Mouse (Mus musculus): ENCODE measurements around the gene Gm11554. TPM values are rescaled to one million over a fixed set of nuclear protein-coding genes. Genes with fewer than 3 reads are reported as not detected.
"Not testable (repeated sequence)": the region's sequence is repeated elsewhere in the genome, so short reads cannot be mapped to it uniquely, and the experiment has no call there.

Gm11554 gene
- not detected for total RNA-seq (2021)
- long read RNA-seq, experiment 1 = 0 reads
- long read RNA-seq, experiment 2 = 0 reads

DNA sequence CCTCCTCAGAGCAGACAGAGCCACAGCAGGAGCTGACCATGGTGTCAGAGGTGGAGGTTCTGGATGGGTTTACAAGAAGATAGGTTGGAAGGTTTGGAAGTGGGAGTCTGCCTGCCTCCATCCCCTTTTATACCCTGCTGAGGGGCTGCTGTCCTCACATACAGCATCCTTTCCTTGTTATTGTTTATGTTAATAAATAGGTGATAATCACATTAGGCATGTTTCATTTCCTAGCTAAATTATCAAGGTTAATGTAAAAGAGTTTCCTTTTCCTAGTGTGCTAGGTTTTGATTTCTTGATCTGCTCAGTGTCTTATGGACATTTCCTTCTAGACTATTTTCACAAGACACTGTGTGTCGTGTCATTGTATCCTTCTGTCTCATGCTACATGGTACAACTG is at the start of gene Gm11554:
Gm11554 (minus strand) TSS at position 101 of the 400 bp plus-strand sequence.
- not testable (repeated sequence) for DNase-seq

DNA sequence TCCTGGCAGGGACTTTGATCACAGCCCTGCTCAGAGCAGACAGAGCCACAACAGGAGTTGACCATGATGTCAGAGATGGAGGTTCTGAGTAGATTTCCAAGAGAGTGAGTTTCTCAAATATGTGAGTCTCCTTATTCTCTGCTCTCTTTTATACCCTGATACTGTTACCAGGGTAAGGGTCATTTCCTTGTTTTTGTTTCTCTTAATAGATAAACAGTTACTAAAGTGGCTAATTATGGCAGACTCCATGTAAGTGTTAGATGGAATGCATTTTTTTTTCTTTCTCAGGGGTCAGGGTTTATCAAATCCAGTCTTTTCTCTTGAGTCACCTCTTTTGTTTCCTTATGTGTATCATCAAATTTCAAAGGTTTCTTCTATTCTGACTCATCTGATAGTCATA is 47.3 kb upstream of the Gm11554 start, which contains the start of gene Krtap4-16:
Krtap4-16 (minus strand) TSS at position 101 of the 400 bp plus-strand sequence.
- DNase-seq = no peak

DNA sequence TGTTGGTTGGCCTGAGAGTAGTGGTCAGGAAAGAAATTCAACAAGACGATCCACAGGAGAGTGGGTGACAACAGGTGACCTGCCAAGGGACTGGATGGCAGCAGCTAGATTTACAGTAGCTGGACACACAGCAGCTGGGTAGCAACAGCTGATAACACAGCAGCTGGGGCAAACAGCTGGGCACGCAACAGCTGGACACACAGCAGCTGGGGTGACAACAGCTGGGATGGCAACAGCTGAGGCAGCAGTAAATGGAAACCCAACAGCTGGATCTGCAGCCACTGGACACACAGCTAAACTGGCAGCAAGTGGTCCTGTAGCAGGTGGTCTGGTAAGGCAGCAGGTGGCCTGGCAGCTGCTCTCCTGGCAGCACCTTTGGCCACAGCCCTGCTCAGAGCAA is 42.5 kb upstream of the Gm11554 start:
- no peak for DNase-seq

DNA sequence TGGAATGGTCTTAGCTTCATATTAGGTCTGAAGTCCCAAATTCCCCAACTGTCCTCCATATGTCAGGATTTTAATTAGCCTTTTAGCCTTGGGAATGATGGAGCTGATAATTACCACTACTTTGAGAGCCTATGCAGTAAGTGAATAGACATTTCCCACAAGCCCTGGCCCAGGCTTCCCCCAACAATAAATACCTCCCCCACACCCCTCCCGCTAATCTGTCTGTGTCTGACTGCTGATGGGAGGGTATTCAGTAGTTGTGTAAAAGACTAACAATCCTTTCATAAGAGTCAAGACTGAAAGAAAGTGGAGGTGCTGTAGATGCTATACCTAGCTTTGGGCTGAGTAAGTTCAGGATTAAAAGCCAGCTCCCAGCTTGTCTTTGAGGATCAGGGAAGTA is 37.9 kb upstream of the Gm11554 start:
- no peak for DNase-seq

DNA sequence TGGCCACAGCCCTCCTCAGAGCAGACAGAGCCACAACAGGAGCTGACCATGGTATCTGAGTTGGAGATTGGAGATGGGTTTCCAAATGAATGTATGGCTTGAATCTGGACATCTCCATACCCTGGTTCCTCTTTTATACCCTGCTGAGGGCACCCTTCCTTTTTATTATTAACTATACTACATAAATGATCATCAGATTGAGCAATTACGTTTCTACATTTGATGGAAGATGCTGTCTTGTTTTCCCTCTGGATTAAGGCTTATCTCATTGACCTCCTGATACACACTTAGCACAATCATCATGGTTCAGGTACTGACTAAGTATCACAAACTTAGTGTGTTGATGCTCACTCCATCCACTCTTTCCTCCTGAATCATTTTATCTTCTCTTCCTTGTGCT is 33.7 kb upstream of the Gm11554 start, which contains the start of gene 2300003K06Rik:
2300003K06Rik (minus strand) TSS at position 101 of the 400 bp plus-strand sequence.
- DNase-seq = no peak

DNA sequence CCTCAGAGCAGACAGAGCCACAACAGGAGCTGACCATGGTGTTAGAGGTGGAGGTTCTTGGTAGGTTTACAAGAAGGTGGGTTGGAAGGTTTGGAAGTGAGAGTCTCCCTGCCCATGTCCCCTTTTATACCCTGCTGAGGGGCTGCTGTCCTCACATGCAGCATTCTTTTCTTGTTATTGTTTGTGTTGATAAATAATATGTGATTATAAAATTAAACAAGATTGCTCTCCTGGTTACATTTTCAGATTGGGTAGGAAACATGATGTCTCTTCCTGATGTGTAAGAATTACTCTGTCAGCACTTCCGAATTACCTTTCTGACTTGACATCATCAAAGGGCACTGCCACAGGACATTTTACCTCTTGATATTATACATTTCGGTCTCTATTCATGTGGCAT is 11.3 kb upstream of the Gm11554 start, which contains the start of gene Gm11564:
Gm11564 (minus strand) TSS at position 101 of the 400 bp plus-strand sequence.
- not testable (repeated sequence) for DNase-seq

DNA sequence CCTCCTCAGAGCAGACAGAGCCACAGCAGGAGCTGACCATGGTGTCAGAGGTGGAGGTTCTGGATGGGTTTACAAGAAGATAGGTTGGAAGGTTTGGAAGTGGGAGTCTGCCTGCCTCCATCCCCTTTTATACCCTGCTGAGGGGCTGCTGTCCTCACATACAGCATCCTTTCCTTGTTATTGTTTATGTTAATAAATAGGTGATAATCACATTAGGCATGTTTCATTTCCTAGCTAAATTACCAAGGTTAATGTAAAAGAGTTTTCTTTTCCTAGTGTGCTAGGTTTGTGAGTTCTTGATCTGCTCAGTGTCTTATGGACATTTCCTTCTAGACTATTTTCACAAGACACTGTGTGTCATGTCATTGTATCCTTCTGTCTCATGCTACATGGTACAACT is 5.5 kb upstream of the Gm11554 start, which contains the start of gene Krtap4-13:
Krtap4-13 (minus strand) TSS at position 101 of the 400 bp plus-strand sequence.
- DNase-seq = not testable (repeated sequence)

DNA sequence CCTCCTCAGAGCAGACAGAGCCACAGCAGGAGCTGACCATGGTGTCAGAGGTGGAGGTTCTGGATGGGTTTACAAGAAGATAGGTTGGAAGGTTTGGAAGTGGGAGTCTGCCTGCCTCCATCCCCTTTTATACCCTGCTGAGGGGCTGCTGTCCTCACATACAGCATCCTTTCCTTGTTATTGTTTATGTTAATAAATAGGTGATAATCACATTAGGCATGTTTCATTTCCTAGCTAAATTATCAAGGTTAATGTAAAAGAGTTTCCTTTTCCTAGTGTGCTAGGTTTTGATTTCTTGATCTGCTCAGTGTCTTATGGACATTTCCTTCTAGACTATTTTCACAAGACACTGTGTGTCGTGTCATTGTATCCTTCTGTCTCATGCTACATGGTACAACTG is 5.4 kb downstream of the Gm11554 start, which contains the start of gene Gm11569:
Gm11569 (minus strand) TSS at position 101 of the 400 bp plus-strand sequence.
- DNase-seq = not testable (repeated sequence)

DNA sequence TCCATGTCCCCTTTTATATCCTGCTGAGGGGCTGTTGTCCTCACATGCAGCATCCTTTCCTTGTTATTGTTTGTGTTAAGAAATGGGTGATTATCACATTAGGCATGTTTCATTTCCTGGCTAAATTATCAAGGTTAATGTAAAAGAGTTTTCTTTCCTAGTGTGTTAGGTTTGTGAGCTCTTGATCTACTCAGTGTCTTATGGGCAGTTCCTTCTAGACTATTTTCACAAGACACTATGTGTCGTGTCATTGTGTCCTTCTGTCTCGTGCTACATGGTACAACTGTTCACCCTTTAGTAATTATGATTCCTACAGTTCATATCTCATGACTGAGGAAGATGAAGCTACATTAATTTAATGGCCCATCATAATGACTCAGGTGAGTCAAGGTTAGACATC is 10.9 kb downstream of the Gm11554 start, which contains the start of gene Gm11596:
Gm11596 (minus strand) TSS at position 101 of the 400 bp plus-strand sequence.
- no peak for DNase-seq

DNA sequence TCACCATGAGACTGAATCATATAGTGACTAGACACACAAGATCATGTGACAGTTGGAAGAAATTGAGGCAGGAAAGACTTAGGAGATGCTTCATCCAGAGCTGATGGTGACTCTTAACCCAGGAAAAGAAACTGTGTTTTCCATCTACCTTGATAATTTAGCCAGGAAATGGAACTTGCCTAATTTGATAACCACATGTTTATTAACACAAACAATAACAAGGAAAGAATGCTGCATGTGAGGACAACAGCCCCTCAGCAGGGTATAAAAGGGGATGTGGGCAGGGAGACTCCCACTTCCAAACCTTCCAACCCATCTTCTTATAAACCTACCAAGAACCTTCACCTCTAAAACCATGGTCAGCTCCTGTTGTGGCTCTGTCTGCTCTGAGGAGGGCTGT is 19.3 kb downstream of the Gm11554 start, which contains the start of gene Krtap4-9:
Krtap4-9 (plus strand) TSS at position 301 of the 400 bp plus-strand sequence.
- DNase-seq = not testable (repeated sequence)

DNA sequence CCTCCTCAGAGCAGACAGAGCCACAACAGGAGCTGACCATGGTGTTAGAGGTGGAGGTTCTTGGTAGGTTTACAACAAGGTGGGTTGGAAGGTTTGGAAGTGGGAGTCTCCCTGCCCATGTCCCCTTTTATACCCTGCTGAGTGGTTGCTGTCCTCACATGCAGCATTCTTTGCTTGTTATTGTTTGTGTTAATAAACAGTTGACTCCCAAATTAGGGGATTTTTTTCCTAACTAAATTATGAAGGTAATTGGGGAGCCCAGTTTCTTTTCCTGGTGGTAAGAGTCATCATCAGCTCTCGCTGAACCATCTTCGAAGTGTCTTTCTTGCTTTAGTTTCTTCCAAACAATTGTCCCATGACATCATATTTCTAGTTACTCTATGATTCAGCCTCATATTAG is 23.6 kb downstream of the Gm11554 start, which contains the start of gene Krtap4-8:
Krtap4-8 (minus strand) TSS at position 101 of the 400 bp plus-strand sequence.
- DNase-seq = no peak

DNA sequence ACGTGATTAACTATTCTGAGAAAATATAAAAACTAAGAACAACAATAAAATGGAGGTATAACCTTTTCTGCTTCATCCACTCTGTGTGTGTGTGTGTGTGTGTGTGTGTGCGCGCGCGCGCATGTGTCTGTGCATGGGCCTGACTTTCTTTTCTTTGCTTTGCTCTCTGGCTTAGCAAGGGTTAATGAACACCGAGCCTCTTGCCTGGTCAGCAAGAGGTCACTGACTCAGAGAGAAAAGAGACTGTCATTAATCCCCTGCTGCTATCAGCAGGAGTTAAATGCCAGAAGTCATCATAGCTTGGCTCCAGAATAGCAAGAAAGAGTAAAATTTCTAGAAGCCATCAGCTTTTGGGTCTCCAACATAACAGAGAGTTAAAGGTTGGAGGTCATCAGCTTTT is 25.8 kb downstream of the Gm11554 start:
- no peak for DNase-seq

DNA sequence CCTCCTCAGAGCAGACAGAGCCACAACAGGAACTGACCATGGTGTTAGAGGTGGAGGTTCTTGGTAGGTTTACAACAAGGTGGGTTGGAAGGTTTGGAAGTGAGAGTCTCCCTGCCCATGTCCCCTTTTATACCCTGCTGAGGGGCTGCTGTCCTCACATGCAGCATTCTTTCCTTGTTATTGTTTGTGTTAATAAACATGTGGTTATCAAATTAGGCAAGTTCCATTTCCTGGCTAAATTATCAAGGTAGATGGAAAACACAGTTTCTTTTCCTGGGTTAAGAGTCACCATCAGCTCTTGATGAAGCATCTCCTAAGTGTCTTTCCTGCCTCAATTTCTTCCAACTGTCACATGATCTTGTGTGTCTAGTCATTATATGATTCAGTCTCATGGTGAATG is 31.4 kb downstream of the Gm11554 start, which contains the start of gene Gm11595:
Gm11595 (minus strand) TSS at position 101 of the 400 bp plus-strand sequence.
- not testable (repeated sequence) for DNase-seq

DNA sequence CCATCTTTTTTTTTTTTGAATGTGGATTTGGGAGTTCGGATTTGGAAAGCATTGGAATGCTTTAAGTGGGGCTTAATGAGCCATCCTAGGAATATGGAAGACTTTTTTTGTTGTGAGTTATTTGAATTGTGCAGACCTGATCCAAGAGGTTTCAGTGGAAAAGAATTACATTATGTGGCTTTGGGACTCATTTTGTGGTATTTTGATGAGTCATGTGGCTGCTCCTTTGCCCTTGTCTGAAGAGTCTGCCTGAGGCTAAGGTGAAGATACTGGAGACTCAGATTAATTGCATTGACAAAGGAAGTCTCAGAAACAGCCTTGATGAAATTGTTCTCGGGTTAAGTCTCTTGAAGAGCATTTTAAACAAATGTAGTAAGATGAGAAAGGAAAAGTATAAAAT is 35.8 kb downstream of the Gm11554 start:
- no peak for DNase-seq

DNA sequence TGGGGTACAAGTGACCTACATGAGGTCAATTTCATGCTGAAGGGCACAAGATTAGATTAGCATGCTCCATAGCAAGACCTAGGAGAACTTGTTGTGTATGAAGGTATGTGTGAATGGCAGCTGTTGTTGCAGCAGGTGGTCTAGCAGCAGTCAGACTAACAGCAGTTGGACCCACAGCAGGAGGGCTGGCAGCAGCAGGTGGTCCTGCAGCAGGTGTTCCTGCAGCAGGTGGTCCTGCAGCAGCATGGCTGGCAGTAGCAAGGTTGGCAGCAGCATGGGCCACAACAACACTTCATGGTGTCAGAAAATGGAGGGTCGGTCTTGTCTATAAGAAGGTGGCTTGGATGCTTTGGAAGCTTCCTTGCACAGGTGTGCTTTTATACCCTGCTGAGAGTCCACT is 45.4 kb downstream of the Gm11554 start:
- DNase-seq = no peak

Other genes with a start within 250 kb of the Gm11554 start
- gene Krtap3-2, start 247.6 kb downstream of the Gm11554 start, total RNA-seq (2021) = not detected
- gene Gm11939, start 245.0 kb downstream of the Gm11554 start, total RNA-seq (2021) = not detected
- gene Krtap3-1, start 237.8 kb downstream of the Gm11554 start, total RNA-seq (2021) = not detected
- not detected for gene Krtap1-5, start 223.4 kb downstream of the Gm11554 start, total RNA-seq (2021)
- not detected for gene Krtap1-4, start 220.8 kb downstream of the Gm11554 start, total RNA-seq (2021)
- not detected for gene Krtap1-3, start 213.1 kb downstream of the Gm11554 start, total RNA-seq (2021)
- not detected for gene Krtap9-3, start 206.3 kb downstream of the Gm11554 start, total RNA-seq (2021)
- gene Gm11938, start 201.1 kb downstream of the Gm11554 start, total RNA-seq (2021) = not detected
- not detected for gene Gm11937, start 194.3 kb downstream of the Gm11554 start, total RNA-seq (2021)
- not detected for gene Krtap2-4, start 189.6 kb downstream of the Gm11554 start, total RNA-seq (2021)
- not detected for gene Gm11562, start 184.0 kb downstream of the Gm11554 start, total RNA-seq (2021)
- gene Krtap4-1, start 176.2 kb downstream of the Gm11554 start, total RNA-seq (2021) = not detected
- not detected for gene Krtap4-2, start 169.4 kb downstream of the Gm11554 start, total RNA-seq (2021)
- not detected for gene Krtap4-7, start 160.4 kb downstream of the Gm11554 start, total RNA-seq (2021)
- gene Gm11555, start 154.2 kb downstream of the Gm11554 start, total RNA-seq (2021) = not detected
- not detected for gene Gm11563, start 145.5 kb downstream of the Gm11554 start, total RNA-seq (2021)
- not detected for gene Krtap4-6, start 138.5 kb downstream of the Gm11554 start, total RNA-seq (2021)
- not detected for gene Gm14190, start 113.7 kb downstream of the Gm11554 start, total RNA-seq (2021)
- not detected for gene Gm14180, start 70.2 kb downstream of the Gm11554 start, total RNA-seq (2021)
- not detected for gene Gm11595, start 31.5 kb downstream of the Gm11554 start, total RNA-seq (2021)
- not detected for gene Krtap4-8, start 23.7 kb downstream of the Gm11554 start, total RNA-seq (2021)
- not detected for gene Krtap4-9, start 19.2 kb downstream of the Gm11554 start, total RNA-seq (2021)
- not detected for gene Gm11596, start 11.0 kb downstream of the Gm11554 start, total RNA-seq (2021)
- not detected for gene Gm11569, start 5.5 kb downstream of the Gm11554 start, total RNA-seq (2021)
- not detected for gene Krtap4-13, start 5.4 kb upstream of the Gm11554 start, total RNA-seq (2021)
- not detected for gene Gm11564, start 11.2 kb upstream of the Gm11554 start, total RNA-seq (2021)
- gene 2300003K06Rik, start 33.6 kb upstream of the Gm11554 start, total RNA-seq (2021) = not detected
- not detected for gene Krtap4-16, start 47.2 kb upstream of the Gm11554 start, total RNA-seq (2021)
- gene Gm11568, start 53.5 kb upstream of the Gm11554 start, total RNA-seq (2021) = not detected
- gene Gm11559, start 60.0 kb upstream of the Gm11554 start, total RNA-seq (2021) = not detected
- not detected for gene Krtap9-1, start 68.9 kb upstream of the Gm11554 start, total RNA-seq (2021)
- not detected for gene Gm11567, start 74.7 kb upstream of the Gm11554 start, total RNA-seq (2021)
- not detected for gene Krtap31-1, start 103.5 kb upstream of the Gm11554 start, total RNA-seq (2021)
- gene Gm11565, start 110.3 kb upstream of the Gm11554 start, total RNA-seq (2021) = not detected
- not detected for gene Krtap31-2, start 131.8 kb upstream of the Gm11554 start, total RNA-seq (2021)
- not detected for gene Krtap9-5, start 144.0 kb upstream of the Gm11554 start, total RNA-seq (2021)
- gene Krtap29-1, start 174.6 kb upstream of the Gm11554 start, total RNA-seq (2021) = not detected
- gene Krtap16-1, start 182.2 kb upstream of the Gm11554 start, total RNA-seq (2021) = not detected
- not detected for gene Krtap17-1, start 189.5 kb upstream of the Gm11554 start, total RNA-seq (2021)
- gene Krt33a, start 211.8 kb upstream of the Gm11554 start, total RNA-seq (2021) = not detected
- not detected for gene Krt33b, start 225.4 kb upstream of the Gm11554 start, total RNA-seq (2021)
- gene Krt34, start 237.1 kb upstream of the Gm11554 start, total RNA-seq (2021) = not detected
- not detected for gene Krt31, start 246.1 kb upstream of the Gm11554 start, total RNA-seq (2021)